Mouse (Mus musculus) megakaryocyte-erythroid progenitor cell, adult 5 weeks (primary cell): ENCODE results near the gene Bfsp2. TPM values are rescaled to one million over a fixed set of nuclear protein-coding genes. Genes with fewer than 3 reads are reported as not detected.

Experiments
- polyA plus RNA-seq: library from polyadenylated mRNA; stranded (reverse); fragments of >175 nt; gene quantifications from 2 replicates; pipeline ENCODE4 v1.2.3, GENCODE M21; 2012

Gene Bfsp2
- 3.1 and 4.7 TPM in 2 replicates for polyA plus RNA-seq

GRCm38 (mm10) chr9:103480044-103480576, at the start of gene Bfsp2:
Gene Bfsp2, minus strand, starts transcription at chr9:103480420.

Other genes starting within 250 kb of the Bfsp2 start
- 32.9 and 39.2 TPM in 2 replicates for gene Trf, start 250.0 kb downstream of the Bfsp2 start, polyA plus RNA-seq
- gene 1300017J02Rik, start 175.3 kb downstream of the Bfsp2 start, polyA plus RNA-seq: 1.1 and 1.5 TPM in 2 replicates
- 38.4 and 45.0 TPM in 2 replicates for gene Topbp1, start 175.2 kb downstream of the Bfsp2 start, polyA plus RNA-seq
- 223 and 327 TPM in 2 replicates for gene Cdv3, start 114.6 kb downstream of the Bfsp2 start, polyA plus RNA-seq